Mouse (Mus musculus) left cerebral cortex, adult 9 months (tissue): ENCODE data around the gene Olfr1497.
"Not testable (repeated sequence)": the region's sequence is repeated elsewhere in the genome, so short reads cannot be mapped to it uniquely, and the experiment has no call there.

Experiments
- DNase-seq, 2 experiments: peaks; one replicate each; pipeline ENCODE4 v3.0.0; 2022; ENCODE audit warnings: low spot score in 2 of 2

Gene Olfr1497

DNA sequence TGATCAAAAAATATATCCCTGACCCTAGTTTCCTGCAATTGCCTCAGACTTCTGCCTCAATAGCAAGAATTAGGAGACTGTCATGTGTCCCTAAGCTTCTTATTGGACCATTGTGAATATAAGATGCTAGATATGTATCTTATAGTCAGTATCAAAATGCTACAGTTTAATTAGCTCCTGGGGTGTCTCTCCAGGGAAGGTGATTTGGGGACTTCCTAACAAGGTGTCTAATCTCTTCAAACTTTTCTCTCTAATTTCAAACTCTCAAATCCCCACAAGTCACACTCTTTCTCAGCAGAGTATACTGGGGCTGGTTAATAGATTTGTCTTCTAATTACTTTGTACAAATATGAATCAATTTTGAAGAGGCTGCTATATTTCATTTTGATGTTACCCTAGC is at the start of gene Olfr1497:
TSS of gene Olfr1497 (minus strand) at position 101 of the 400 bp plus-strand sequence.
- no peak for DNase-seq

DNA sequence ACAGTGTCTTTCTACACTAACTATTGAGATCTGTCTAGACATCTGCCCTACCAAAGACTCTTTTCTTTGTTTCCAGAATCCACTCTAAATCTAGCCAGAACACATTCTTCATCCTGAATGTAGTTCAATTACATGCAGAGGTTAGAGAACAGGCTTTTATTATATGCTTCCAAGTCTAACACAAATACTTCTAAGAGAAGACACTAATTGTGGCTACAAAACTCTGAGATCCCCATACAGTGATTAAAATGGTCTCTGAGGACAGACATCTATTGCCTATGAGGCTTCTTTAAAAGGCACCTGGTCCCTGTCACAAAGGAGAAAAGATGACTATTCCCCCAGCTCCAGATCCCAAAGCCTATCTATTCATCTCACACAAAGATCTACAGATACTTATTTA is 32.4 kb upstream of the Olfr1497 start, which contains the start of gene Olfr1500:
TSS of gene Olfr1500 (minus strand) at position 101 of the 400 bp plus-strand sequence.
- DNase-seq: no peak

DNA sequence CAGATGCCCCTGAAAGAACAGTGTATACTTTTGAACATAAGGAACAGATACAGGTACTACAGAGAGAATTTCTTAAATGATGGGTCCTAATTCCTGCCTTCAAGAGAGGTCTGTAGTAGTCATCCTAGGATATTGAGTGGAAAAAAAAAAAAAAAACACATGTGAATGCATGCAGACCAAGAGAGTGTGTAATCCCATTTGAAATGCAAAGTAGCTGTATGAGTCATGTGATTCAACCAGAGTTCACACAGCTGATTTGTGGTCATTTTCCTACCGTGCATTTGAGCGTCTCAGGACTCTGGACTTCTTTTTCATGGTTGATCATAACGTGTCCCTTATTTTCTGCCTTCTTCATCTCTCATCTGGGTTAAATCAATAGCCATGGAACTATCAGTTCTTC is 30.4 kb upstream of the Olfr1497 start:
- DNase-seq: no peak

DNA sequence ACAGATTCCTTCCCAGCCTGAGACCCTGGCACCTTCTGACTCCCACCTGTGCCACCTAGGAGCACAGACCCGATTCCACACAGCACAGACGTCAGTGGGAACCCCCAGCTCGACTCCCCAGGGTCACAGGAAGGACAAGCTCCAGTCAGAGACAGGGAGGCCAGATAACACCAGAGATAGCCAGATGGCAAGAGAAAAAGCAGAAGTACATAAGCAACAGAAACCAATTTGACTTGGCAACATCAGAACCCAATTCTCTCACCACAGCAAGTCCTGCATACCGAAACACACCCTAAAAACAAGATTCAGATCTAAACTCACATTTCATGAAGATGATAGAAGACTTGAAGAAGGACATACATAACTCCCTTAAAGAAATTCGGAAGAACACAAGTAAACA is 22.8 kb upstream of the Olfr1497 start:
- DNase-seq: no peak

DNA sequence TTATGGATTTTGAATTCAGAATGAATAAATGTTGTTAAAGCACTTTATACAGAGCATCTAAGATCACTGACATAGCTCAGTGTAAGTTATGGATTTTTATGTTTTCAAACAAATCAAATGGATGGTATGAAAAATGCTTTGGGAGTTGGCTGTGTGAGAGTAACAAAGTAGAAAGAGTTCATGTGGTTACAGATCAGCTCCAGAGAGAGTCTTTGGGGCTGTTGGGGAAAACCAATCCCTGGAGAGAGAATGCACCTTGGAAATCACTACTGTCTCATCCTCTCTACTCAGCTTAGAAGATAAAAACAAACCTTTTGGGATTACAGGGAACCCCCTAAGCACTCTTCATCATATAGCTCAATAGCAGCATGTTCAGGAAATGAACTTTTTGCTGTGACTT is 21.3 kb upstream of the Olfr1497 start, which contains the start of gene Olfr1499:
TSS of gene Olfr1499 (minus strand) at position 101 of the 400 bp plus-strand sequence.
- no peak for DNase-seq

DNA sequence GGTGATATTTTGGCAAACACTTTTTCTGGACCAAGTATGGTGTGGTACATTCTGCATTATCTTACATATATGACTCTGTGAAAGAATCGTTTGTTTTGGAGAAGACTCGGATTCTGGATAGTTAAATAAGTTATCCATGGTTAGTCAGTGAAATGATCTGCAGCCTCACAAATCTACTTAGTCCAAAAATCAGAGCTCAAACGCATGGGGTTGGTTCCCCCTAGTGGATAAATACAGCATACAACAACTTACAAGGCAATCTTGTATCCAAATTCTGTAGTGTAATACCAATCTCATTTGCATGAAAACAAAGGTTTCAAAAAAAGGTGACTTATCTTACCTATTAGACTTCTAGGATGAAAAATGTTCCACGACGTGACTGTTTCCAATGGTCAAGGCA is 20.8 kb upstream of the Olfr1497 start:
- no peak for DNase-seq

DNA sequence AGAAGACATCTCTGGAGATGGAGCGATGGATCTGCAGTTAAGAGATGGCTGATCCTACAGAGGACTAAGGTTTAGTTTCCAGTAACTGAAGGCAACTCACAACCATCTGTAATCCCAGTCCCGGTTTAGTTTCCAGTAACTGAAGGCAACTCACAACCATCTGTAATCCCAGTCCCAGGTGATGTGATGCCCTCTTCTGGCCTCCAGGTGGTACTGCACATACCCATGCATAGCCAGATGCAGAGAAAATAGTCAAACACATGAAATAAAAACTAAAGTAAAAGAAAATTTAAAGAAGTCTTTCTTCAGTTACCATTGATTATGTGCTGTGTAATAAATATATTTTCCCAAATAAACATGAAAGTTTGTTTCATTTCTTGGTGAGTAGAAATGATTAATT is 14.8 kb upstream of the Olfr1497 start:
- no peak for DNase-seq

DNA sequence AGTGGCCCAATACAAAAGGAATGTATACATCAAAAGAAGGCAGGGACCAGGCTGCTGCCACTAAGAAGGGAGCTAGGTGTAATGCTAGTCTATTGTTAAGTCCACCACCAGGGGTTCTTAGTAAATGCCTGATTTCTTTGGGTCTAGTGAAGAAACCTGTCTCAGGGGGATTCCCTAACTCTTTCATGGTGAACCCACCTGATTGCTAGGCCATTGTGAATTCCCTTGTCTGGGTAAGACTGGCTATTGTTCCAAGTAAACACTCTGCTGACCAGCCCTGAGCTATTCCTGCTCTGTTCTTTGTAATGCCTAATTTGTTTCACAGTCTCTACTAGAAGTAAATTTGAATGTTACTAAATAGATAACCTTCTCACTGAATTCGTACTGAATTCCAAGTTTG is 7.5 kb upstream of the Olfr1497 start:
- not testable (repeated sequence) for DNase-seq

DNA sequence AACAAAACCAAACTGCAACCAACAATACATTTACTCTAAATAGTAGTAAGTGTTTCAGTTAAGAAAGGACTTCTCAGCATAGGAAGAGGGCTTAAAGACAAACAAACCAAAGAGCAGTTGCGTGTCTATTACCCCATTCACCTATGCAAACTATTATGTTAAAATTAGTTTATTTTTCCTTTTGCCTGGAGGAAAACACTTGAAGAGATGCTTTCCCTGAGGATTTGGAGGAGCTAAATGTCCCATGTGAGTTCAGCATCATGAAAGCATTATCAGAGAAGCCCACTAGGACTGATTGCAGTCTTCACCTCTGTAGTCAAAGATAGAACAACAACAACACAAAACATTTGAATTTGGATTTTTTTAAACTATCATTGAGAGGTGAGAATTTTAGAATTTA is 20.4 kb downstream of the Olfr1497 start, which contains the start of gene Olfr1496:
TSS of gene Olfr1496 (plus strand) at position 301 of the 400 bp plus-strand sequence.
- no peak for DNase-seq

DNA sequence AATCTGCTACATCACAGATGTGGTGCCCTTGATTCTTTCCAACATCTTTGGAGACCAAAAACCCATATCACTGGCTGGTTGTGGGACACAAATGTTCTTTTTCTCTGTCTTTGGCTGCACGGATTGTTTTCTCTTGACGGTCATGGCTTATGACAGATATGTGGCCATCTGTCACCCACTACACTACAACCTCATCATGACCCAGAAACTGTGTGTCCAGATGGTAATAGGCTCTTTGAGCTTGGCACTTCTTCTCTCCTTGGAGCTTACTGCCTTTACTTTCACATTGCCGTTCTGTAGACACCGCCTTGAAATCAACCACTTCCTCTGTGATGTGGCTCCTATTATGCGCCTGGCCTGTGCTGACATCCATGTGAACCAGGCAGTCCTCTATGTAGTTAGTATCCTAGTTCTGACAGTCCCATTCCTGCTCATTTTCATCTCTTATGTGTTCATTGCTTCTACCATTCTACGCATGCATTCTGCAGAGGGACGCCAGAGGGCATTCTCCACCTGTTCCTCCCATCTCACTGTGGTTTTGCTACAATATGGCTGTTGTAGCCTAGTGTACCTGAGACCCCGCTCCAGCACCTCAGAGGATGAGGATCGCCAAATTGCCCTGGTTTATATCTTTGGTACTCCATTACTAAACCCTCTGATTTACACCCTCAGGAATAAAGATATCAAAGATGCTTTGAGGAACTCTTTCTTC is 29.3 kb downstream of the Olfr1497 start:
- DNase-seq: no peak

DNA sequence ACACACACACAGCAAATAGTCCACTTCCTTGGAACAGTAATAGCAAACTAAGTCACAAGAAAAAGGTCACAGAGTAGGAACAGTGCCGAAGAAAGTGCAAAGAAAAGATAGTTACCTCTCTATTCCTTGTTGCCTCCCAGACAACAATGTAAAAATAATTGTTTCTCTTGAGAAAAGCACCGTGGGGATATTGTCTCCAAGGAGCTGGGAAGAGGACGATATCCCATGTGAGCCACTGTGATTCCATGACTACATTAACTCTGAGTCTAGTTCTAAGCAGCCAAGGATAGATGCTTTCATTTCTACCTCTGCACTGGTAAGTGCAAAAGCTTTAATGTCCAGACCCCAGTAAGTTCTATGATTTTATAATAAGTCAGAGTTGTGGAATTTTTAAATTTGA is 33.7 kb downstream of the Olfr1497 start, which contains the start of gene Olfr1495:
TSS of gene Olfr1495 (plus strand) at position 301 of the 400 bp plus-strand sequence.
- DNase-seq: no peak

DNA sequence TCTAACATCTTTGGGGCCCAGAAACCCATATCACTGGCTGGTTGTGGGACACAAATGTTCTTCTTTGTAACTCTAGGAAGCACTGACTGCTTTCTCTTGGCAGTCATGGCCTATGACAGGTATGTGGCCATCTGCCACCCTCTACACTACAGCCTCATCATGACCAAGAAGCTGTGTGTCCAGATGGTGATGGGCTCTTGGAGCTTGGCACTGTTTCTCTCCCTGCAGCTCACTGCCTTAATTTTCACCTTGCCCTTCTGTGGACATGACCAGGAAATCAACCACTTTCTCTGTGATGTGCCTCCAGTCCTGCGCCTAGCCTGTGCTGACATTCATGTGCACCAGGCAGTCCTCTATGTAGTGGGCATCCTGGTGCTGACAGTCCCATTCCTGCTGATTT is 48.6 kb downstream of the Olfr1497 start:
- no peak for DNase-seq
